Mouse (Mus musculus): ENCODE results near the gene Ppfibp1.

The Ppfibp1 gene

GRCm38 (mm10) chr6:146995878-146996277, 107.6 kb downstream of the Ppfibp1 start:
- no peak for DNase-seq (ENCODE audit: low read depth, low spot score)

DNA sequence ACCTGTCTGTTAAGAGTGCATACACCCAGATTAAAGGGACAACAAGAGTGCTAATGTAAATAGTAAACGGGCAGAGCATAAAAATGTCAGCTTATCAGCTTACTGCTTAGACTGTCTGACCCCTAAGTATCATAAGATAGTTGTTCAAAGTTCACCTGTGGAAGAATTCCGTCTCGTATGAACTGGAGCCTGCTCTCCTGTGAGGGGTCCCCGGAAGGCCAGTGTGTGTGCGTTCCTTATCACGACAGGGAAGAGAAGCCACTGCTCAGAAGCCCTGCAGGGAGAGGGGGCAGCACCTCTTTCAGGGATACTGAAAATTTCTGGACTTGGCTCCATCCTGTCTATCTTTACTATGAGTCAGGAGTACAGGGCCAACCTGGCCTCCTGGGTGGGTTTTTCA, 108.7 kb downstream of the Ppfibp1 start:
- DNase-seq (ENCODE audit: low read depth, low spot score), result no peak

GRCm38 (mm10) chr6:146998710-146999109, 110.4 kb downstream of the Ppfibp1 start:
- DNase-seq (ENCODE audit: low read depth, low spot score), result no peak

- no peak for DNase-seq (ENCODE audit: low read depth, low spot score)
Measured at GRCm38 (mm10) chr6:146999302-146999701, 111.0 kb downstream of the Ppfibp1 start.

GRCm38 (mm10) chr6:146999755-147000154, 111.5 kb downstream of the Ppfibp1 start:
- DNase-seq (ENCODE audit: low read depth, low spot score), result no peak

- no peak for DNase-seq (ENCODE audit: low read depth, low spot score)
Measured at GRCm38 (mm10) chr6:147008148-147008547, 119.9 kb downstream of the Ppfibp1 start.

- no peak for DNase-seq (ENCODE audit: low read depth, low spot score)
Measured at GRCm38 (mm10) chr6:147010358-147010757, 122.1 kb downstream of the Ppfibp1 start.

GRCm38 (mm10) chr6:147010811-147011520, 122.7 kb downstream of the Ppfibp1 start:
- no peak for DNase-seq (ENCODE audit: low read depth, low spot score)

DNA sequence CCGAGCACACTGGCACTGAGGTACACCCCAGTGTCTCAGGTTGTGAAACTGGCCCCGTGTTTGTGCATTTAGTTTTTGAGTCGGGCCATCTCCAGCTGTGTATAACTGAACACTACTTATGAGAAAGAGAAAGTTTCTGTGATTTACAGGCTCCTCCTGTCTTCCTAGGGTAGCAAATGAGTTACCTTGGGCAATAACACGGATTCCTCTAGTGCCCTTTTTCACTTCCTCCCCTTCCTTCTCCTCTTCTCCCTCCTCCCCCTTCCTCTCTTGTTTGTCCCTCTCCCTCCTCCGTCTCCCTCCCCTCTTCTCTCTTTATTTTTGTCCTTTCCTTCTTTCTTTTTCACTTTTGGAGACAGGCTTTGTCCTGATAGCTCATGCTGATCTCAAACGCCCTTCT, 123.3 kb downstream of the Ppfibp1 start:
- no peak for DNase-seq (ENCODE audit: low read depth, low spot score)

GRCm38 (mm10) chr6:147011977-147012376, 123.7 kb downstream of the Ppfibp1 start:
- no peak for DNase-seq (ENCODE audit: low read depth, low spot score)

DNA sequence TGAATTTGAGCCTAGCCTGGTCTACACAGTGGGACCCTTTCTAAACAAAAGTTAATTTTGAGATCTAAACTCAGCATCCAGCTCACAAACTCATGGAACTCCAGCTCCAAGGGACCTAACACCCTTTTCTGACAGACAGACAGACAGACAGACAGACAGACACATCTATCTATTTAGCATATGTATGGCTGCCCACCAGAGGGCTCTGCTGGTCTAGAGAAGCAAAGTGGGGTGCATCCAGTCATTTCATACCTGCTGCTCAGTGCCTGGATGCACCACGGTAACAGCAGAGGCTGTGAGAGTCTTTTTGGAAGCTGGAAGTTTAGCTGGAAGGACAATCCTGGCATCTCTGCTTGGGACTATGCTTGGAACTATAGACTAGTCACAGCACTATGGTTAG, 125.3 kb downstream of the Ppfibp1 start:
- DNase-seq (ENCODE audit: low read depth, low spot score), result no peak

- no peak for DNase-seq (ENCODE audit: low read depth, low spot score)
Measured at GRCm38 (mm10) chr6:147017906-147018305, 129.6 kb downstream of the Ppfibp1 start.

GRCm38 (mm10) chr6:147018364-147018763, 130.1 kb downstream of the Ppfibp1 start:
- no peak for DNase-seq (ENCODE audit: low read depth, low spot score)

DNA sequence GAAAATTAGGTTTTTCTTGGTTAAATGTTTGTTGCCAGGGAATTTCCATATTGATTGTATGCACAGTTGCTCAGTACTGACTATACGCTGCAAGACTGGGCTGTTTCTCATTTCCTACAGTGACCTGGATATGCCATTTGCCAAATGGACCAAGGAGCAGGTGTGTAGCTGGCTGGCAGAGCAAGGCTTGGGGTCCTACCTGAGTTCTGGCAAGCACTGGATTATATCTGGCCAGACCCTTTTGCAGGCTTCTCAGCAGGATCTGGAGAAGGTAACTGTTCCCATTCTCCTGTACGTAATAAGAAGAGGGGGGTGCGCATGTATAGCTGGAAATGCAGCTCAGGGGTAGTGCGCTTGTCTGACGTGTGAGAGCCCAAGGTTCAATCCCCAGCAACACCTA, 132.9 kb downstream of the Ppfibp1 start:
- no peak for DNase-seq (ENCODE audit: low read depth, low spot score)

GRCm38 (mm10) chr6:147022375-147023132, 134.3 kb downstream of the Ppfibp1 start:
- DNase-seq (ENCODE audit: low read depth, low spot score), result no peak

- no peak for DNase-seq (ENCODE audit: low read depth, low spot score)
Measured at GRCm38 (mm10) chr6:147023133-147023395, 134.8 kb downstream of the Ppfibp1 start.

- DNase-seq (ENCODE audit: low read depth, low spot score), result no peak
Measured at GRCm38 (mm10) chr6:147023568-147023967, 135.3 kb downstream of the Ppfibp1 start.

GRCm38 (mm10) chr6:147024761-147025160, 136.5 kb downstream of the Ppfibp1 start:
- DNase-seq (ENCODE audit: low read depth, low spot score), result no peak

GRCm38 (mm10) chr6:147028396-147028795, 140.1 kb downstream of the Ppfibp1 start:
- no peak for DNase-seq (ENCODE audit: low read depth, low spot score)

DNA sequence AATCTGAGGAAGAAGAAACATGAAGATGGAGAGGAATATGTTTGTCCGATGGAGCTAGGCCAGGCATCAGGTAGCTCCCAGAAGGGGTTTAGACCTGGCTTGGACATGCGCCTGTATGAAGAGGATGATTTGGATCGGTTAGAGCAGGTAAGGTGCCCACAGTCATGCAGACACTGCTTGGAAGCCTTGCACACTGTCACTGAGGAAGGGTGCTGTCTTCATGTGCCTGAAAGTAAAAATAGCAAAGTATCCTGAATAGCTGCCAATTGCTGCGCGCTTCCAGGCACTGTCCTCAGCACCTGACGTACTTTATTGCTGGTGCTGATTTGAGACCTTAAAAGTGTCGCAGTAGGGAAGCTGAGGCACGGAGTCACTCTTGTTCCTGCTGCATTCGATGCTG, 141.3 kb downstream of the Ppfibp1 start:
- DNase-seq (ENCODE audit: low read depth, low spot score), result no peak

DNA sequence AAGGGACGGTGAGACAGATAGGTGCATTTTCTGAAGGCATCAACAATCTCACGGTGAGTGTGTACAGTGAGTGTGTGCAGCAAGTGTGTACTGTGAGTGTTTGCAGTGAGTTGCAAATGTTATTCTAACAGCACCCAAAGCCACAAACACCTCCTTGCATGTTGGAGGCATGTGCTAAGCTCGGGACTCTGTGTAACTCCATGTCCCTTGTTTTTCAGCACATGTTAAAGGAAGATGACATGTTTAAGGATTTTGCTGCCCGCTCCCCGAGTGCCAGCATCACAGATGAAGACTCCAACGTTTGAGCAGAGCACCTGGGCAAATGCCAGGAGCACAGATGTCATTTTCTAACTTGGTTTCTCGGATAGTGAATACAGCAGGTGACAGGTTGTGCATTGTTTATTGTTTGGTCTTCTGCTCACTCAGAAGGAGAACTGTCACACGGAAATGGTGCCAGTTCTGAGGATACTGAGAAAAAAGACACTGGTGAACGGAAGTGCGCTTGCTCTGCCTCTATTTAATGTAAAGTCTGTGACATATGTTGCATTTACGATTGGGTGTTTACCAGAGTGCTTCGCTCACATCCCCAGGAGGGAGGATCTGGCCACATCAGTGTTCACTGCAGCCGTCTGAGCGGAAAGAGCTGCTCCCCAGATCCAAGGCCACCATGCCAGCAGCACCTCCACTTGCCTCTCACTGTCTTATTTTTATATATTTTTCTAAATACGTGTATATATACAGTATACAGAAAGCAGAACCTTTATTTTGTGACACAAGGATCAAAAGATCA, 142.0 kb downstream of the Ppfibp1 start:
- no peak for DNase-seq (ENCODE audit: low read depth, low spot score)

GRCm38 (mm10) chr6:147032303-147032925, 144.1 kb downstream of the Ppfibp1 start, which contains the start of gene Rep15:
TSS of gene Rep15 (plus strand) at chr6:147032584.
- DNase-seq (ENCODE audit: low read depth, low spot score), result no peak
